Mouse (Mus musculus) neural tube, embryonic 12.5 days (tissue): ENCODE data around the gene Ddx56. TPM values are rescaled to one million over a fixed set of nuclear protein-coding genes. Genes with fewer than 3 reads are reported as not detected.
"Not testable (repeated sequence)": the region's sequence is repeated elsewhere in the genome, so short reads cannot be mapped to it uniquely, and the experiment has no call there.

Experiments
- ATAC-seq: fragments of 200-750 bp; cut with Nextera tagmentation; 2 replicates; pipeline ENCODE4 v1.8.0; 2017; ENCODE audit warnings: low read depth, mild to moderate bottlenecking, moderate TSS enrichment, moderate library complexity; ENCODE audit not compliant: low FRiP score
- H3K27ac ChIP-seq: fragments of 300-500 bp; sonication (generic); 2 replicates; pipeline ENCODE4 v1.5.1; 2016
- H3K27me3 ChIP-seq: fragments of 300-500 bp; sonication (generic); replicated peaks from 2 replicates; pipeline ENCODE4 v1.6.1; 2016; ENCODE audit warnings: mild to moderate bottlenecking
- H3K36me3 ChIP-seq: fragments of 300-500 bp; sonication (generic); 2 replicates; pipeline ENCODE4 v1.6.1; 2016; ENCODE audit warnings: mild to moderate bottlenecking
- H3K4me1 ChIP-seq: fragments of 300-500 bp; sonication (generic); 2 replicates; pipeline ENCODE4 v1.6.1; 2016
- H3K4me2 ChIP-seq: fragments of 300-500 bp; sonication (generic); replicated peaks from 2 replicates; pipeline ENCODE4 v1.6.1; 2016; ENCODE audit warnings: mild to moderate bottlenecking
- H3K4me3 ChIP-seq: fragments of 300-500 bp; sonication (generic); 2 replicates; pipeline ENCODE4 v1.5.1; 2016
- H3K9ac ChIP-seq: fragments of 300-500 bp; sonication (generic); 2 replicates; pipeline ENCODE4 v1.6.1; 2016; ENCODE audit warnings: mild to moderate bottlenecking
- H3K9me3 ChIP-seq: fragments of 300-500 bp; sonication (generic); 2 replicates; pipeline ENCODE4 v1.6.1; 2016; ENCODE audit warnings: mild to moderate bottlenecking
- WGBS: fragments of 180-500 bp; shearing (Covaris S2); methylation state at CpG from one replicate; pipeline ENCODE4 v1.1.7; 2016; 5-methylcytosine and 5-hydroxymethylcytosine counted together
- polyA plus RNA-seq: library from polyadenylated mRNA; unstranded; fragments of >200 nt; fragmentation: Nextera tagmentation; extraction: Ambion mirVana; gene quantifications from 2 replicates; pipeline ENCODE4 v1.2.1, GENCODE M21; 2016

Gene Ddx56
- polyA plus RNA-seq, 1 experiment from 2014 or later: 86.0 TPM

GRCm38 (mm10) chr11:6256490-6257072 is 11.0 kb downstream of the Ddx56 start:
- no peak overlapping the region for H3K4me3 ChIP-seq

GRCm38 (mm10) chr11:6254602-6255001 is 13.0 kb downstream of the Ddx56 start:
- peaks cover 19% of the 10 kb centered on the region for H3K36me3 ChIP-seq
- H3K27ac ChIP-seq, H3K9ac ChIP-seq, H3K9me3 ChIP-seq, ATAC-seq, H3K4me1 ChIP-seq, H3K27me3 ChIP-seq, H3K4me2 ChIP-seq, H3K4me3 ChIP-seq: not testable (repeated sequence)
- WGBS: 80% methylated on average over 2 of the region's 2 CpGs

More at GRCm38 (mm10) chr11:6256490-6257072, 11.0 kb downstream of the Ddx56 start:
- WGBS: 67% methylated on average over 6 of the region's 6 CpGs
- H3K4me2 ChIP-seq: no peak overlapping the region
- H3K36me3 ChIP-seq: peaks cover 39% of the 10 kb centered on the region
- no peak overlapping the region for H3K9ac ChIP-seq
- ATAC-seq: no peak
- H3K9me3 ChIP-seq: no peaks in the 10 kb centered on the region
- no peaks in the 10 kb centered on the region for H3K27me3 ChIP-seq
- H3K27ac ChIP-seq: no peak overlapping the region
- no peaks in the 10 kb centered on the region for H3K4me1 ChIP-seq

GRCm38 (mm10) chr11:6252824-6253223 is 14.7 kb downstream of the Ddx56 start:
- ATAC-seq: no peak
- H3K4me3 ChIP-seq: no peak overlapping the region
- H3K27ac ChIP-seq: no peak overlapping the region
- WGBS: 89% methylated on average over 4 of the region's 4 CpGs
- no peaks in the 10 kb centered on the region for H3K4me1 ChIP-seq
- no peak overlapping the region for H3K9ac ChIP-seq
- no peaks in the 10 kb centered on the region for H3K27me3 ChIP-seq
- peaks cover 1% of the 10 kb centered on the region; the same call in 1 of the 2 replicates for H3K36me3 ChIP-seq
- no peaks in the 10 kb centered on the region for H3K9me3 ChIP-seq
- H3K4me2 ChIP-seq: no peak overlapping the region

- no peak for ATAC-seq
- WGBS: 89% methylated on average over 5 of the region's 5 CpGs
Measured at GRCm38 (mm10) chr11:6252248-6252647, 15.3 kb downstream of the Ddx56 start.

GRCm38 (mm10) chr11:6244707-6245106 is 22.9 kb downstream of the Ddx56 start:
- Histone ChIP-seq H3K4me3 (no peak overlapping the region), H3K4me1 (no peaks in the 10 kb centered on the region), H3K9me3 (no peaks in the 10 kb centered on the region), H3K27ac (no peak overlapping the region), H3K36me3 (no peaks in the 10 kb centered on the region), H3K9ac (no peak overlapping the region), H3K27me3 (no peaks in the 10 kb centered on the region), H3K4me2 (no peak overlapping the region)
- no peak for ATAC-seq
- 60% methylated on average over 19 of the region's 19 CpGs for WGBS

More at GRCm38 (mm10) chr11:6252248-6252647, 15.3 kb downstream of the Ddx56 start:
- Histone ChIP-seq H3K4me1 (no peaks in the 10 kb centered on the region), H3K27me3 (no peaks in the 10 kb centered on the region), H3K36me3 (no peaks in the 10 kb centered on the region), H3K9me3 (no peaks in the 10 kb centered on the region), H3K4me2 (no peak overlapping the region), H3K4me3 (no peak overlapping the region), H3K27ac (no peak overlapping the region), H3K9ac (no peak overlapping the region)

- H3K27ac ChIP-seq: no peak overlapping the region
- H3K36me3 ChIP-seq: no peaks in the 10 kb centered on the region
- no peak overlapping the region for H3K9ac ChIP-seq
- H3K27me3 ChIP-seq: no peaks in the 10 kb centered on the region
- no peak overlapping the region for H3K4me2 ChIP-seq
- no peak overlapping the region for H3K4me3 ChIP-seq
- WGBS: 84% methylated on average over 4 of the region's 4 CpGs
- H3K9me3 ChIP-seq: peaks cover 8% of the 10 kb centered on the region; the same call in 1 of the 2 replicates
- H3K4me1 ChIP-seq: no peaks in the 10 kb centered on the region
- ATAC-seq: no peak
Measured at GRCm38 (mm10) chr11:6233025-6233424, 34.5 kb downstream of the Ddx56 start.

GRCm38 (mm10) chr11:6230012-6230411 is 37.6 kb downstream of the Ddx56 start, which contains the start of gene Npc1l1:
TSS of gene Npc1l1 (minus strand) at chr11:6230143.
- no peaks in the 10 kb centered on the region for H3K27me3 ChIP-seq
- H3K36me3 ChIP-seq: no peaks in the 10 kb centered on the region
- no peak within 1 kb of the TSS for H3K4me3 ChIP-seq
- no peak for ATAC-seq
- H3K4me1 ChIP-seq: no peaks in the 10 kb centered on the region
- H3K9ac ChIP-seq: no peak within 1 kb of the TSS
- no peak within 1 kb of the TSS for H3K4me2 ChIP-seq
- H3K9me3 ChIP-seq: no peaks in the 10 kb centered on the region
- 85% methylated on average over 7 of the region's 7 CpGs for WGBS
- H3K27ac ChIP-seq: no peak within 1 kb of the TSS

GRCm38 (mm10) chr11:6224541-6225229 is 42.9 kb downstream of the Ddx56 start:
- Histone ChIP-seq H3K36me3 (no peaks in the 10 kb centered on the region), H3K4me3 (no peak overlapping the region), H3K4me1 (no peaks in the 10 kb centered on the region), H3K4me2 (no peak overlapping the region), H3K9me3 (no peaks in the 10 kb centered on the region), H3K27ac (no peak overlapping the region), H3K9ac (no peak overlapping the region), H3K27me3 (no peaks in the 10 kb centered on the region)
- ATAC-seq: no peak
- WGBS: 87% methylated on average over 14 of the region's 14 CpGs

GRCm38 (mm10) chr11:6222187-6222586 is 45.4 kb downstream of the Ddx56 start:
- H3K36me3 ChIP-seq: no peaks in the 10 kb centered on the region
- H3K4me3 ChIP-seq: no peak overlapping the region
- ATAC-seq: no peak
- H3K27me3 ChIP-seq: no peaks in the 10 kb centered on the region
- H3K4me2 ChIP-seq: no peak overlapping the region
- WGBS: 90% methylated on average over 10 of the region's 10 CpGs
- H3K9me3 ChIP-seq: no peaks in the 10 kb centered on the region
- no peak overlapping the region for H3K9ac ChIP-seq
- no peak overlapping the region for H3K27ac ChIP-seq
- H3K4me1 ChIP-seq: no peaks in the 10 kb centered on the region

- H3K27ac ChIP-seq: no peak overlapping the region
- 84% methylated on average over 6 of the region's 6 CpGs for whole genome bisulfite sequencing
Measured at GRCm38 (mm10) chr11:6219967-6220366, 47.6 kb downstream of the Ddx56 start.

GRCm38 (mm10) chr11:6218189-6218896 is 49.2 kb downstream of the Ddx56 start:
- no peaks in the 10 kb centered on the region for H3K9me3 ChIP-seq
- H3K4me3 ChIP-seq: no peak overlapping the region
- H3K36me3 ChIP-seq: no peaks in the 10 kb centered on the region
- no peak overlapping the region for H3K27ac ChIP-seq
- no peak overlapping the region for H3K4me2 ChIP-seq
- H3K27me3 ChIP-seq: no peaks in the 10 kb centered on the region
- no peak for ATAC-seq
- no peak overlapping the region for H3K9ac ChIP-seq
- 82% methylated on average over 11 of the region's 11 CpGs for WGBS
- H3K4me1 ChIP-seq: no peaks in the 10 kb centered on the region

More at GRCm38 (mm10) chr11:6219967-6220366, 47.6 kb downstream of the Ddx56 start:
- ATAC-seq: no peak
- Histone ChIP-seq H3K36me3 (no peaks in the 10 kb centered on the region), H3K9ac (no peak overlapping the region), H3K4me2 (no peak overlapping the region), H3K9me3 (no peaks in the 10 kb centered on the region), H3K27me3 (no peaks in the 10 kb centered on the region), H3K4me3 (no peak overlapping the region), H3K4me1 (no peaks in the 10 kb centered on the region)

GRCm38 (mm10) chr11:6216834-6217233 is 50.7 kb downstream of the Ddx56 start:
- H3K4me1 ChIP-seq: no peaks in the 10 kb centered on the region
- H3K27ac ChIP-seq: no peak overlapping the region
- H3K36me3 ChIP-seq: no peaks in the 10 kb centered on the region
- H3K9me3 ChIP-seq: no peaks in the 10 kb centered on the region
- no peak overlapping the region for H3K4me3 ChIP-seq
- no peak overlapping the region for H3K9ac ChIP-seq
- no peak for ATAC-seq
- WGBS: 69% methylated on average over 3 of the region's 3 CpGs
- H3K4me2 ChIP-seq: no peak overlapping the region
- H3K27me3 ChIP-seq: no peaks in the 10 kb centered on the region
